ENCODE assay signal across 27 mouse cellular contexts in the genomic region with DNA sequence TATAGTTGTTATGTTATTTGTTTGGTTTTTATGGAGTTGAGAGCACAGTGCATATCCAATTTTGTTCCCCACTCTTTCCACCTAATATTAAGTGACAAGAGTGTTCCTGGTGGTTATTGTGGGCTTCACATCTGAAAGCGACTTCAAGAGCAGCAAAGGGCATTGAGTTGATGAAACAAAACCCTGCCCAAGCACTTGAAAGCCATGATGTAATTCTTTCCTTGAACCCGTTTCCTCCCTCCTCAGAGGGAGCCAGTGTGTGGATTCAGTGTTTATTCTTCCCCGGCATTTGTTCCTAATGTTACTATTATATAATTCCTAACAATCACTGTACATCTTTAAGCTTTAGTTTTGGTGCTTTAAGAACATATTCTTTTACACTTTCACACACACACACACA.
DNase-seq lines count a peak whose midpoint lies in the region; ATAC-seq and TF ChIP-seq lines count a peak whose summit lies in the region.
"Had no signal": no experiment of that assay in that cellular context is flagged by ENCODE, and none has a peak within 500 bp of the region (broad histone marks: within the 10 kb centered on the region; RNA-seq: fewer than 3 reads in every experiment).

No protein-coding gene starts in this region.

- no peaks in the 10 kb centered on the region for H3K36me3 ChIP-seq in kidney, postnatal 0 days (ENCODE audit: insufficient read depth, low read length)
- H3K36me3 ChIP-seq in lung, embryonic 14.5 days (ENCODE audit: insufficient read depth) = no peaks in the 10 kb centered on the region
- H3K36me3 ChIP-seq: embryonic facial prominence, embryonic 12.5 days; embryonic facial prominence, embryonic 15.5 days; heart, embryonic 15.5 days had no signal

- H3K27ac ChIP-seq in kidney, postnatal 0 days = no peak overlapping the region
- no peak overlapping the region for H3K27ac ChIP-seq in lung, embryonic 14.5 days (ENCODE audit: low read depth)
- H3K27ac ChIP-seq: embryonic facial prominence, embryonic 12.5 days; embryonic facial prominence, embryonic 15.5 days; gastrocnemius, adult 2 months; heart, adult 2 months; heart, embryonic 15.5 days; hindbrain, embryonic 14.5 days; hindbrain, postnatal 0 days had no signal

- no peaks in the 10 kb centered on the region for H3K4me1 ChIP-seq in kidney, postnatal 0 days (replicated peaks; ENCODE audit: insufficient read depth, low read length)
- peaks cover 4% of the 10 kb centered on the region; the same call in 1 of the 2 replicates for H3K4me1 ChIP-seq in lung, embryonic 14.5 days (ENCODE audit: insufficient read depth)

- no peaks in the 10 kb centered on the region for H3K27me3 ChIP-seq in kidney, postnatal 0 days (ENCODE audit: insufficient read depth, low read length)
- no peaks in the 10 kb centered on the region for H3K27me3 ChIP-seq in lung, embryonic 14.5 days (ENCODE audit: insufficient read depth, low read length)
- H3K27me3 ChIP-seq: embryonic facial prominence, embryonic 12.5 days; embryonic facial prominence, embryonic 15.5 days had no signal

- no peak for DNase-seq in kidney, postnatal 0 days (ENCODE audit: low spot score)
- no peak for DNase-seq in kidney, adult 18-20 months
- peak; percentile 58 for DNase-seq in lung, embryonic 14.5 days
- DNase-seq in lung, postnatal 14 days = no peak
- peak; percentile 9 for DNase-seq in testis, postnatal 10 days (ENCODE audit: low spot score)
- no peak for DNase-seq in testis, postnatal 14 days (ENCODE audit: low spot score)
- no peak for DNase-seq in urinary bladder, postnatal 25 days (ENCODE audit: low spot score)
- DNase-seq: adrenal gland, adult 2 months; adrenal gland, postnatal 14 days; cerebellum, adult 11 months; cerebellum, adult 2 months; cerebellum, adult 9-11 months; cerebellum, postnatal 25 days; forebrain, postnatal 0 days; gastrocnemius, adult 2 months; gastrocnemius, postnatal 14 days; heart, adult 2 months; heart, postnatal 14 days; heart, postnatal 4 days had no signal

- no peaks in the 10 kb centered on the region for H3K9me3 ChIP-seq in kidney, postnatal 0 days (replicated peaks; ENCODE audit: low read length)
- H3K9me3 ChIP-seq in lung, embryonic 14.5 days (ENCODE audit: low read depth, low read length) = no peaks in the 10 kb centered on the region
- H3K9me3 ChIP-seq: embryonic facial prominence, embryonic 12.5 days; embryonic facial prominence, embryonic 15.5 days; heart, embryonic 15.5 days had no signal

- no peak overlapping the region for H3K4me3 ChIP-seq in kidney, postnatal 0 days (replicated peaks; ENCODE audit: low read depth, low read length)
- no peak overlapping the region for H3K4me3 ChIP-seq in lung, embryonic 14.5 days (ENCODE audit: low read depth, low read length)
- H3K4me3 ChIP-seq: embryonic facial prominence, embryonic 12.5 days; embryonic facial prominence, embryonic 15.5 days; gastrocnemius, adult 2 months; heart, adult 2 months; heart, embryonic 15.5 days had no signal

- H3K9ac ChIP-seq in kidney, postnatal 0 days (ENCODE audit: low read depth, low read length) = no peak overlapping the region
- H3K9ac ChIP-seq in lung, embryonic 14.5 days = no peak overlapping the region
- H3K9ac ChIP-seq: embryonic facial prominence, embryonic 12.5 days; embryonic facial prominence, embryonic 15.5 days; forebrain, postnatal 0 days; heart, embryonic 15.5 days; hindbrain, embryonic 14.5 days had no signal

- WGBS in kidney, postnatal 0 days = 53% methylated on average over 3 of the region's 3 CpGs
- 14% methylated on average over 3 of the region's 3 CpGs for WGBS in lung, embryonic 14.5 days

- no peak for ATAC-seq in kidney, postnatal 0 days (replicated peaks; ENCODE audit: low FRiP score, low read depth)
- ATAC-seq in lung, embryonic 14.5 days (ENCODE audit: insufficient read depth) = no peak; the same call in 1 of the 2 replicates
- ATAC-seq: CD4-positive, CD25-positive, alpha-beta regulatory T cell, adult 4 months; forebrain, embryonic 14.5 days; forebrain, postnatal 0 days; hindbrain, postnatal 0 days had no signal

- 0 out of 2 replicates have a peak, but pooled peaks have one; percentile 2 for TF ChIP-seq CTCF in kidney, postnatal 0 days (IDR thresholded peaks at IDR 0.05; ENCODE audit: low read depth)
- peak; percentile 11; the same call in 1 of the 2 replicates for TF ChIP-seq CTCF in lung, embryonic 14.5 days (IDR thresholded peaks at IDR 0.05; ENCODE audit: low read depth)

- no peak overlapping the region for H3K4me2 ChIP-seq in kidney, postnatal 0 days (ENCODE audit: low read length)
- H3K4me2 ChIP-seq in lung, embryonic 14.5 days = no peak overlapping the region
- H3K4me2 ChIP-seq: embryonic facial prominence, embryonic 12.5 days; embryonic facial prominence, embryonic 15.5 days; heart, embryonic 11.5 days; heart, embryonic 15.5 days; hindbrain, embryonic 14.5 days had no signal

Comparison
In these comparisons a context has a peak if more than half of its experiments do, and no peak if none do; other contexts are left out.
1. DNase-seq: peak in lung, embryonic 14.5 days (single experiment) and testis, postnatal 10 days (single experiment); none in kidney, postnatal 0 days (single experiment), kidney, adult 18-20 months (single experiment), lung, postnatal 14 days (single experiment), testis, postnatal 14 days (single experiment) and urinary bladder, postnatal 25 days (single experiment).